Mouse (Mus musculus) kidney, embryonic 16.5 days (tissue): ENCODE measurements around the gene Cdh26. TPM values are rescaled to one million over a fixed set of nuclear protein-coding genes. Genes with fewer than 3 reads are reported as not detected.

Experiments used
- ATAC-seq: fragments of 200-750 bp; cut with Nextera tagmentation; 2 replicates; pipeline ENCODE4 v1.8.0; 2017; ENCODE audit warnings: moderate TSS enrichment; ENCODE audit not compliant: low FRiP score, low TSS enrichment
- H3K27ac ChIP-seq: fragments of 300-500 bp; sonication (generic); 2 replicates; pipeline ENCODE4 v1.5.1; 2014; ENCODE audit warnings: low read length
- H3K27me3 ChIP-seq: fragments of 300-500 bp; sonication (generic); 2 replicates; pipeline ENCODE4 v1.6.1; 2014; ENCODE audit warnings: low read length, control low read depth, mixed read lengths; ENCODE audit not compliant: insufficient read depth
- H3K36me3 ChIP-seq: fragments of 300-500 bp; sonication (generic); 2 replicates; pipeline ENCODE4 v1.6.1; 2014; ENCODE audit warnings: low read length, control low read depth, mixed read lengths; ENCODE audit not compliant: insufficient read depth
- H3K4me1 ChIP-seq: fragments of 300-500 bp; sonication (generic); 2 replicates; pipeline ENCODE4 v1.6.1; 2014; ENCODE audit warnings: low read length, control low read depth, mixed read lengths; ENCODE audit not compliant: insufficient read depth
- H3K4me2 ChIP-seq: fragments of 300-500 bp; sonication (generic); replicated peaks from 2 replicates; pipeline ENCODE4 v1.6.1; 2014; ENCODE audit warnings: low read depth, low read length
- H3K4me3 ChIP-seq: fragments of 300-500 bp; sonication (generic); 2 replicates; pipeline ENCODE4 v1.5.1; 2014; ENCODE audit warnings: mild to moderate bottlenecking, low read length
- H3K9ac ChIP-seq: fragments of 300-500 bp; sonication (generic); replicated peaks from 2 replicates; pipeline ENCODE4 v1.6.1; 2014; ENCODE audit warnings: low read length
- H3K9me3 ChIP-seq: fragments of 300-500 bp; sonication (generic); 2 replicates; pipeline ENCODE4 v1.6.1; 2016; ENCODE audit warnings: low read length, control low read depth
- WGBS: fragments of 180-500 bp; shearing (Covaris S2); extraction: QIAGEN DNeasy Blood & Tissue Kit; methylation state at CpG from one replicate; pipeline ENCODE4 v1.1.7; 2014; 5-methylcytosine and 5-hydroxymethylcytosine counted together
- polyA plus RNA-seq: library from polyadenylated mRNA; unstranded; fragments of >200 nt; fragmentation: Nextera tagmentation; extraction: Ambion mirVana; gene quantifications from 2 replicates; pipeline ENCODE4 v1.2.1, GENCODE M21; 2015

Gene Cdh26
- polyA plus RNA-seq, 1 experiment from 2014 or later, result 0.52 TPM

DNA sequence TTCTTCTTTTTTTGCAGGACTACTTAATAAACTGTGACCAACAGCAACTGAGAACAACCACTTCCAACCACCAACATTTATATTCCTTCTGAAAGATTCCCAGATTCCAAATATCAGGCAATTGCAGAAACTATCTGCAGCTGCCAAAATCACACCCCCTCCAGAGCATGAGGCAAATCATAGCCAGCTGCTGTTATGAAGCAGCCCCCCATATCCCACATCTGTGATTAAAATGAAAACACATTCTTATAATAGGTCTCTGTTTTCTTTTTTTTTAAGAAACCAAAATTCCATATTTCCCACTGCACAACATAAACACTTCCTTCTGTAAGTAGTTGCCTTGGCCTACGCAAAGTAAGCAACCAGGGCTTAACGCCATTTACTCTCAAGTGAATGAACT lies 65.5 kb downstream of the Cdh26 start:
- 97% methylated on average over 2 of the region's 2 CpGs for WGBS
- no peak overlapping the region for H3K27ac ChIP-seq
- no peak overlapping the region for H3K4me2 ChIP-seq
- H3K9ac ChIP-seq, result no peak overlapping the region
- no peak for ATAC-seq
- no peaks in the 10 kb centered on the region for H3K9me3 ChIP-seq
- no peaks in the 10 kb centered on the region for H3K36me3 ChIP-seq
- 0 out of 2 replicates have a peak, but pooled peaks cover 7% of the 10 kb centered on the region for H3K4me1 ChIP-seq
- H3K4me3 ChIP-seq, result no peak overlapping the region
- H3K27me3 ChIP-seq, result no peaks in the 10 kb centered on the region

DNA sequence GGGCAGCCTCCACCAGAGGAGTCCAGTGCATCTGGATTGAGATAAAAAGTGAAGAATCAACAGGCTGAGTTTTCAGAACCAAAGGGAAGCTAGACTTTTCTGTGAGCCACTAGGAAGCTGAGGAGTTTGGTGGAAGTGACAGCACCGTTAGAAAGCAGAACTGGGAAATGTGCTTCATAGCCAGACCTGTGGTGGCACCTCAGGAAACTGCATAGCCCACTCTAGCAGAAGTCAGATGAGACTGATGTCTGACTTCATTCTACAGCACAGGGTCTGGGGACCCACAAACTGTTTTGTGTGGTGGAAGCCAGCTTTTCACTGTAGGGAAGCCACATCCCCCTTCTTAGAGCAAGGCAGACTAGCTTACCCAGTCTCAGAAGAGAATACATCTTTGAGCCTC lies 67.6 kb downstream of the Cdh26 start:
- Histone ChIP-seq H3K4me1 (0 out of 2 replicates have a peak, but pooled peaks cover 7% of the 10 kb centered on the region), H3K4me2 (no peak overlapping the region), H3K27ac (no peak overlapping the region), H3K9me3 (no peaks in the 10 kb centered on the region), H3K36me3 (no peaks in the 10 kb centered on the region), H3K27me3 (no peaks in the 10 kb centered on the region), H3K9ac (no peak overlapping the region), H3K4me3 (no peak overlapping the region)
- 70% methylated on average over 1 of the region's 1 CpGs for WGBS
- ATAC-seq, result no peak

DNA sequence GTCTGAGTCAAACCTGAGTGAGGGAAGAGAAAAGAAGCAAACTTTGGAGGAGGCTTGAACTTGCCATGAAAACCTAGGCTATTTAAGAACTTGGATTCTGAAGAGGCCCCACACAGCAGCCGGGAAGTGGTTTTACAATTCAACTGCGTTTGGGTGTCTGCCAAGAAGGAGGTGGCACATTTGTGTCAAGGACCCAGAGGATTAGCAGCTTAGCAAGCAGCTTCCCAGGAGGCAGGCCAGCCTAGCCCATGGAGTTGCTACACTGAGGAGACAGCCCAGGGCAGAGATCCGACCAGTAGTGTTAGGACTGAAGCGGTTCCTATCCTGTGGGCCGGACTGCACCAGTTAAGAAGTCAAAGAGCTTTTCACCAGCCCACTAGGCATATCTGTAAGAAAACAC lies 68.1 kb downstream of the Cdh26 start:
- Histone ChIP-seq H3K4me3 (no peak overlapping the region), H3K9me3 (no peaks in the 10 kb centered on the region), H3K9ac (no peak overlapping the region), H3K4me2 (no peak overlapping the region), H3K27me3 (no peaks in the 10 kb centered on the region), H3K4me1 (0 out of 2 replicates have a peak, but pooled peaks cover 7% of the 10 kb centered on the region), H3K27ac (no peak overlapping the region), H3K36me3 (no peaks in the 10 kb centered on the region)
- no peak for ATAC-seq
- 66% methylated on average over 5 of the region's 5 CpGs for WGBS

DNA sequence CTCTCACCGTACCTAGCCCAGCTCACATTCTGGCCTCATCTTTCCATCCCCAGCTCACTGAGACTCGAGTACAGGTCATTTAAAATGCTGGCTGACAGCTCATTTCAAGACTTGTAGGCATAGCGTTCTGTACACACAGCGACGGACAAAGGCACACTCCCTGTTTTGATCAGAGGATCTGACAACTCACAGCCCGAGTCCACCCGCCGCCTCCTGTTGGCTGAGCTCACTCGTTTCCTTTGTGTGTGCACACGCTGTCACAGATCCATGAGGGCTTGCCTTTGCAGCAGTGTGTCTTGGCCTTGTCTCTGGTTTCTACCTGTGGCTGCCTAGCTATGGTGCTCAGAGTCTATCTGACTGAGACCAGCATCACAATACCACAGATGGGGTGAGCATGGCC lies 72.1 kb downstream of the Cdh26 start:
- H3K36me3 ChIP-seq, result no peaks in the 10 kb centered on the region
- no peak overlapping the region for H3K4me2 ChIP-seq
- no peaks in the 10 kb centered on the region for H3K27me3 ChIP-seq
- no peaks in the 10 kb centered on the region for H3K9me3 ChIP-seq
- no peak overlapping the region for H3K27ac ChIP-seq
- WGBS, result 65% methylated on average over 10 of the region's 10 CpGs
- H3K4me1 ChIP-seq, result peaks cover 4% of the 10 kb centered on the region; the same call in 1 of the 2 replicates
- ATAC-seq, result no peak
- no peak overlapping the region for H3K4me3 ChIP-seq
- H3K9ac ChIP-seq, result no peak overlapping the region

DNA sequence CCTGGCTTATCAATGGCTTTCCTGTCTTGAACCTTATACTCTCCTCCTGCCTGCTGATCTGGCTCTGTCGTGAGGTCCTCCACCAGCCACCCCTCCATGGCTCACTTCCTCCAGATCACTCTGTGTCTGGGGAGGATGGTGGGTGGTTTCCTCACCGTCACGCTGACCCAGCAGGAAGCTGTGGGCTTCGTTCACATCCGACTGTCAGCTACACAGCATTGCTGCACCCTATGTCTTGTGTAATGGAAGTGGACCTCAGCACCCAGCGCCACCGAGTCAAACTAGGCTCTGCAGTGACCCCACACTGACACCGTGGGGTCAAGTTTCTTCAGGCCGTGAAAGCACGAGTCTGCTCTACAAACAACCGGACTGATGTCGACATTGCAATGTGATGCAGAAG lies 75.7 kb downstream of the Cdh26 start:
- no peaks in the 10 kb centered on the region for H3K36me3 ChIP-seq

DNA sequence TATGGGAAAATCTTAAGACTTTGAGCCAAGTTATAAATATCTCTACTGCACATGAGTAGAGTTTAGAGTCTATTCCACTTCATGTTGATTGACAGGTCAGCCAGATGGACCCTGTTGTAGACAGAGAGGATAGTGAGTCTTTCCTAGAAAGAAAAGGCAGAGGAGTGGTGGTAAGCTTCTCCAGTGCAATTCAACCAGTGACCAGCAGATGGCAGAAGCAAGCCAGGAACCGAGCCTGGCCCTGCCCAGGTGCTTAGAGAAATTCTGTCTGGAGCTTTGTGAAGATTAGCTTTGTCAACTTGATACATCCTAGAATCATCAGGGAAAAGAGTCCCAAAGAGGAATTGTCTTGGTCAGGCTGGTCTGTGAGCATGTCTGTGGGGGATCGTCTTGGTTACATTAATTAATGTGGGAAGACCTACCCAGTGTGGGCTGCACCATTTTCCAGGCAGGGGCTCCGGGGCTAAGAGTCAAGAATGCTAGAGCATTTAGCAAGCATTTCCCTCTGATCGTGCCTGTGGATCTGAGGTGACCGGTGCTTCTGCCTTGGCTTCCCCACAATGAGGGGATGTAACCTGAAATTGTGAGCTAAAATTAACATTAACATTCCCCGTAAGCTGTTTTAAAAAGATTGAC lies 77.2 kb downstream of the Cdh26 start:
- no peaks in the 10 kb centered on the region for H3K9me3 ChIP-seq
- ATAC-seq, result peak; percentile 21; the same call in 1 of the 2 replicates
- WGBS, result 34% methylated on average over 6 of the region's 6 CpGs
- H3K27me3 ChIP-seq, result no peaks in the 10 kb centered on the region
- no peak overlapping the region for H3K4me2 ChIP-seq
- no peak overlapping the region for H3K4me3 ChIP-seq
- no peaks in the 10 kb centered on the region for H3K36me3 ChIP-seq
- H3K4me1 ChIP-seq, result peaks cover 12% of the 10 kb centered on the region; the same call in 1 of the 2 replicates
- H3K27ac ChIP-seq, result no peak overlapping the region; the same call in 1 of the 2 replicates
- H3K9ac ChIP-seq, result no peak overlapping the region

More for the DNA sequence above, 75.7 kb downstream of the Cdh26 start:
- Histone ChIP-seq H3K4me3 (no peak overlapping the region), H3K9ac (no peak overlapping the region), H3K27ac (no peak overlapping the region), H3K4me1 (peaks cover 12% of the 10 kb centered on the region; the same call in 1 of the 2 replicates), H3K4me2 (no peak overlapping the region), H3K27me3 (no peaks in the 10 kb centered on the region), H3K9me3 (no peaks in the 10 kb centered on the region)
- no peak for ATAC-seq
- 21% methylated on average over 12 of the region's 12 CpGs for WGBS

DNA sequence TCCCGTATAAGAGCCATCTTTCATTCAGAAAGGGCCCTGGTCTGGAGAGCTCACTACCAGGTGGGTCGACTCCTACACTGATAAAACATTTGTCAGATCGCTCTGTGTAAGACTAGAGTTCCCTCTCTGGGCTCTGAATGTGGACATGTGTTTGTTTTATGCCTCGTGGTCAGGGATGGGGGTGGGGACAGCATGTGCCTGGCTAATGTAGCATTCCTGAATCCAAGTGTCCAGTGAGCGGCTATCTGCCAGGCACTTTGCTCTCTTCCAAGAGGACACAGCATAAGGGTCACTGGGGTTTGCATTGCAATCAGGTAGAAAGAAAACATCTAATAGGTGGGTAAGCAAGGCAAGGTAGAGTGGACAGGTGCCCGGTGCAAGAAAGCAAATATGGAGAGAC lies 77.9 kb downstream of the Cdh26 start:
- Histone ChIP-seq H3K9ac (no peak overlapping the region), H3K27ac (0 out of 2 replicates have a peak overlapping the region, but pooled peaks have one; percentile 8), H3K36me3 (no peaks in the 10 kb centered on the region), H3K4me3 (no peak overlapping the region), H3K9me3 (no peaks in the 10 kb centered on the region), H3K4me2 (no peak overlapping the region), H3K27me3 (no peaks in the 10 kb centered on the region), H3K4me1 (peaks cover 12% of the 10 kb centered on the region; the same call in 1 of the 2 replicates)
- peak; percentile 47; the same call in 1 of the 2 replicates for ATAC-seq
- 37% methylated on average over 6 of the region's 6 CpGs for WGBS

DNA sequence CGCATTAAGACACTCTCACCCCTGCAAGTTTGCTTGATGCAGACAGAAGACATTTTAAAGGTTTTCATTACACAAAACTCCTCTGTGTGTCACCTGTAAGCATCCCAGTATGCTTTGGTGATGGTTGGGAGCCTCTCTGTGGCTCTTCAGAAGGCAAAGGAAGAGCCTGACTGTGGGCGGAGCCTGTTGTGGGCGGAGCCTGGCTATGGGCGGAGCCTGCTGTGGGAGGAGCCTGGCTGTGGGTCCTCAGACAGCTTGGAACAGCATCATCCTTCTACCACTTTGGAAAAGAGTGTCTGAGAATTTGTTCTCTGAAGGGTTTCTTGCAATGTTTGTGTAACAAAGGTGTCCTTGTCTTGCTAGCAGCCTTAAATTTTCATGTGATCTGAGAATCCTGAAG lies 82.7 kb downstream of the Cdh26 start:
- H3K4me1 ChIP-seq, result peaks cover 9% of the 10 kb centered on the region; the same call in 1 of the 2 replicates
- ATAC-seq, result no peak
- no peak overlapping the region for H3K27ac ChIP-seq
- no peak overlapping the region for H3K9ac ChIP-seq
- 64% methylated on average over 4 of the region's 4 CpGs for WGBS
- no peaks in the 10 kb centered on the region for H3K27me3 ChIP-seq
- no peaks in the 10 kb centered on the region for H3K36me3 ChIP-seq
- H3K4me3 ChIP-seq, result no peak overlapping the region
- H3K9me3 ChIP-seq, result no peaks in the 10 kb centered on the region
- H3K4me2 ChIP-seq, result no peak overlapping the region

DNA sequence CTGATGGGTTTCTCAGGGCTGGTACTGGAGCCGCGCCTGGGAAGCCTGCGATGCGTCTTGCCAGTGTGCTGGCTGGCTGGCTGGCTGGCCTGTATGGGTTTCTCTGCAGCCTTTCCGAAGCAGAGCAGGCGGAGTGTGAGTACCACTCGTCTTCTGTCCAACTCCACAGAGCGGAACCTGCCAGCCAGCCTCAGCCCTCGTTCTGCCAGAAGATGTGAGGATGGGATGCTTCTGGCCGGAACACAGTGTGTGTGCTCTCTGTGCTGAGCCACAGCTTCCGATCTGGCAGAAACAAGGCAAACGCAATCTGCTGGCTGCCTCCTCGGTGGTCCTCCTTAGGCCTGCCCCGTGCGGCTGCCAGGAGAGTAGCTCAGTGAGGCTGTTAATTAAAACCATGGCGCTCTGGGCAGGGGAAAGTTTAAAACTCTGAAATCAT lies 83.3 kb downstream of the Cdh26 start:
- H3K4me2 ChIP-seq, result no peak overlapping the region
- H3K27me3 ChIP-seq, result no peaks in the 10 kb centered on the region
- H3K9me3 ChIP-seq, result no peaks in the 10 kb centered on the region
- H3K27ac ChIP-seq, result no peak overlapping the region
- ATAC-seq, result no peak
- H3K4me3 ChIP-seq, result no peak overlapping the region
- H3K4me1 ChIP-seq, result peaks cover 4% of the 10 kb centered on the region; the same call in 1 of the 2 replicates
- H3K36me3 ChIP-seq, result no peaks in the 10 kb centered on the region
- 54% methylated on average over 16 of the region's 16 CpGs for WGBS
- H3K9ac ChIP-seq, result no peak overlapping the region

DNA sequence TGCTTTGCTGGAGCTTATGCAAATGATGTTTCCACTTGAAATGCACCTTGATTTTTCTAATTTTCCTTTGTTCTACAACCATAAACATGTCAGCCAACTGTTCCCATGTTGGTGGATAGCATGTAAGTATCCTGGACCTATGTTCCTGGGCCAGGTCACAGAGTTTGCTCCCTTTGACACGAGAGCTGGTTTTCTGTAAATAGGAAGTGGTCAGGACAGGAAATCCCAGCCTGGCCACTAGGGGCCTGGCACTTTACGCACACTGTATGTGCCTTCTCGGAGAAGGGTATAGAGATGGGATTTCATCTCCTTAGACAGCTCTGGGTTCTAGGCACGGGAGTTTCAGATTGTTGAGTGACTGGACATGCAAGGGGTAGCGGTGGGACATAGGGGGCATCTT lies 86.1 kb downstream of the Cdh26 start:
- H3K4me2 ChIP-seq, result no peak overlapping the region
- no peaks in the 10 kb centered on the region for H3K27me3 ChIP-seq
- no peaks in the 10 kb centered on the region for H3K4me1 ChIP-seq
- WGBS, result 80% methylated on average over 5 of the region's 5 CpGs
- H3K27ac ChIP-seq, result no peak overlapping the region
- no peak overlapping the region for H3K4me3 ChIP-seq
- no peaks in the 10 kb centered on the region for H3K36me3 ChIP-seq
- no peaks in the 10 kb centered on the region for H3K9me3 ChIP-seq
- no peak overlapping the region for H3K9ac ChIP-seq
- ATAC-seq, result no peak
